Mouse (Mus musculus): ENCODE data around the gene Phf19.

DNA sequence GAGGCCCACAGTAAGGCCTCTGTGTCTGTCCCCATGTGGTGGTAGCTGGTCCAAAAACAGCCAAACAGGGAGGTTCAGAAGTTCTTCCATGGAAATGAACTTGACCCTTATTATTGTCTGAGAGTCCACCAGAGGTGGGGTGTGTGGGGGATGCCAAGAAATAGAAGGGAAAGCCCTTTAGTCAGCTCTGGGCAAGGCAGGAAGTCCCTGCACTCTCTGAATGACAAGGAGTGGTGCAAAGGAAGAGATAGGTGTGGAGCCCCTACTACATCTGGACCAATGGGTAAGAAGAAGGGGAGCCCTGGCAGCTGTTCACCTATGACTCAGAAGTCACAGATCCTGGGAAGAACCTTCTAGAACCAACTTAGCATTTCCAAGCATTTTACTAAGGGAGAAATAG lies 40.5 kb upstream of the Phf19 start:
- TF ChIP-seq ZNF384 (IDR thresholded peaks at IDR 0.05; ENCODE audit: low read depth, low read length), result no peak
- TF ChIP-seq CHD2 (IDR thresholded peaks at IDR 0.05; ENCODE audit: low read depth, low read length), result no peak
- no peak for TF ChIP-seq MAFK (IDR thresholded peaks at IDR 0.05; ENCODE audit: insufficient read depth, low read depth, low read length)

All from ES-E14 (cell line).